Comparison of ENCODE assay signal across 23 mouse cellular contexts in the genomic region with DNA sequence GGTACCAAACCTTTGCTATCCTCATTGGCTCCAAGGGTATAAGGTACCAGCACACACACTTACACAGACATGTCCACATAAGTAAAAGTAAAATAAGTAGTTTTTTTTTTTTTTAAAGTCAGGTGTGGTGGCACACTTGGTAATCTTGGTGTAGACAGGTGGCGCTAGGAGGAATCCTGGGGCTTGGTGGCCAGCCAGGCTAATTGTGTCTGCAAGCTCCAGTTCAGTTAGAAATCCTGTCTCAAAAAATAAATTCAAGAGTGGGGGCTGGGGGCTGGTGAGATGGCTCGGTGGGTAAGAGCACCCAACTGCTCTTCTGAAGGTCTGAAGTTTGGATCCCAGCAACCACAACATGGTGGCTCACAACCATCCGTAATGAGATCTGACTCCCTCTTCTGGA. TPM values are rescaled to one million over a fixed set of nuclear protein-coding genes. Genes with fewer than 3 reads are reported as not detected.
DNase-seq lines count a peak whose midpoint lies in the region; ATAC-seq and TF ChIP-seq lines count a peak whose summit lies in the region.
"Had no signal": no experiment of that assay in that cellular context is flagged by ENCODE, and none has a peak within 500 bp of the region (broad histone marks: within the 10 kb centered on the region; RNA-seq: fewer than 3 reads in every experiment).

No protein-coding gene starts in this region.

- no peaks in the 10 kb centered on the region for H3K4me1 ChIP-seq in midbrain, embryonic 11.5 days (ENCODE audit: control insufficient read depth, insufficient read depth, low read length)
- H3K4me1 ChIP-seq in midbrain, postnatal 0 days (ENCODE audit: insufficient read depth, low read length): no peaks in the 10 kb centered on the region

- DNase-seq in cerebellum, postnatal 10 days: peak; percentile 50 to 54
- no peak for DNase-seq in cerebellum, adult 18-20 months
- peak; percentile 88 for DNase-seq in heart, adult 11 months
- DNase-seq in heart, postnatal 4 days: no peak
- DNase-seq in midbrain, embryonic 11.5 days (ENCODE audit: low spot score, missing footprints): peak; percentile 70
- DNase-seq in midbrain, postnatal 0 days (ENCODE audit: low spot score): no peak
- peak; percentile 8 for DNase-seq in induced T-regulatory cell, adult 2 months (ENCODE audit: low read depth)
- DNase-seq in thymus, postnatal 14 days: no peak
- DNase-seq: adrenal gland, adult 8-10 months; adrenal gland, postnatal 14 days; adrenal gland, postnatal 36 days; cerebellum, adult 9-10 months; forebrain, postnatal 0 days had no signal

- no peaks in the 10 kb centered on the region for H3K36me3 ChIP-seq in midbrain, embryonic 11.5 days (ENCODE audit: control insufficient read depth, insufficient read depth, low read length)
- no peaks in the 10 kb centered on the region for H3K36me3 ChIP-seq in midbrain, postnatal 0 days (ENCODE audit: insufficient read depth, low read length)
- H3K36me3 ChIP-seq: embryonic facial prominence, embryonic 10.5 days; embryonic facial prominence, embryonic 12.5 days; forebrain, embryonic 15.5 days; G1E had no signal

- H3K4me2 ChIP-seq in midbrain, embryonic 11.5 days: no peak overlapping the region
- no peak overlapping the region for H3K4me2 ChIP-seq in midbrain, postnatal 0 days (ENCODE audit: low read depth, low read length, poor library complexity, severe bottlenecking)
- H3K4me2 ChIP-seq: embryonic facial prominence, embryonic 12.5 days; forebrain, embryonic 13.5 days; forebrain, embryonic 15.5 days had no signal

- no peaks in the 10 kb centered on the region for H3K27me3 ChIP-seq in midbrain, embryonic 11.5 days (ENCODE audit: control insufficient read depth, insufficient read depth, low read length)
- H3K27me3 ChIP-seq in midbrain, postnatal 0 days (ENCODE audit: insufficient read depth, low read length): no peaks in the 10 kb centered on the region
- H3K27me3 ChIP-seq: embryonic facial prominence, embryonic 12.5 days; forebrain, embryonic 13.5 days; forebrain, embryonic 15.5 days; Patski had no signal

- no peak for ATAC-seq in midbrain, embryonic 11.5 days (ENCODE audit: low FRiP score)
- ATAC-seq in midbrain, postnatal 0 days (ENCODE audit: low FRiP score): no peak
- ATAC-seq: activated CD4-positive, CD25-positive, alpha-beta regulatory T cell, adult 4 months; forebrain, embryonic 13.5 days; forebrain, embryonic 15.5 days; forebrain, postnatal 0 days; Patski had no signal

- WGBS in midbrain, embryonic 11.5 days: 88% methylated on average over 3 of the region's 3 CpGs
- WGBS in midbrain, postnatal 0 days: 83% methylated on average over 3 of the region's 3 CpGs

- H3K9me3 ChIP-seq in midbrain, embryonic 11.5 days (ENCODE audit: control insufficient read depth, low read length): no peaks in the 10 kb centered on the region
- no peaks in the 10 kb centered on the region for H3K9me3 ChIP-seq in midbrain, postnatal 0 days (ENCODE audit: low read length)
- H3K9me3 ChIP-seq: embryonic facial prominence, embryonic 10.5 days; embryonic facial prominence, embryonic 12.5 days; forebrain, embryonic 13.5 days; forebrain, embryonic 15.5 days; G1E had no signal

- no peak for TF ChIP-seq CTCF in midbrain, postnatal 0 days (IDR thresholded peaks at IDR 0.05)

- H3K27ac ChIP-seq in midbrain, embryonic 11.5 days (ENCODE audit: low read depth, low read length): no peak overlapping the region
- no peak overlapping the region for H3K27ac ChIP-seq in midbrain, postnatal 0 days (ENCODE audit: low read depth, low read length)
- H3K27ac ChIP-seq: embryonic facial prominence, embryonic 10.5 days; embryonic facial prominence, embryonic 12.5 days; forebrain, embryonic 13.5 days; forebrain, embryonic 15.5 days had no signal

- H3K9ac ChIP-seq in midbrain, embryonic 11.5 days (ENCODE audit: low read length): no peak overlapping the region
- no peak overlapping the region for H3K9ac ChIP-seq in midbrain, postnatal 0 days (replicated peaks; ENCODE audit: low read length, poor library complexity, severe bottlenecking)
- H3K9ac ChIP-seq: embryonic facial prominence, embryonic 12.5 days; forebrain, embryonic 13.5 days; forebrain, embryonic 15.5 days; forebrain, postnatal 0 days had no signal

- no peak overlapping the region for H3K4me3 ChIP-seq in midbrain, embryonic 11.5 days (ENCODE audit: low read depth, low read length)
- no peak overlapping the region for H3K4me3 ChIP-seq in midbrain, postnatal 0 days (ENCODE audit: low read depth, low read length)
- H3K4me3 ChIP-seq: embryonic facial prominence, embryonic 10.5 days; embryonic facial prominence, embryonic 12.5 days; forebrain, embryonic 13.5 days; forebrain, embryonic 15.5 days had no signal

RNA-seq across cellular contexts. Expression of a gene that starts 5.1 kb away (rescaled TPM):
- total RNA-seq in heart, postnatal 4 days (2021): 10 to 100 TPM; 12.1 to 12.7 TPM
- polyA plus RNA-seq in midbrain, embryonic 11.5 days (2014; fragmentation: Nextera tagmentation; extraction: Ambion mirVana): 7.6 and 7.9 TPM in 2 replicates
- total RNA-seq in midbrain, postnatal 0 days (2014; rRNA removed): 13.3 and 16.2 TPM in 2 replicates
- polyA plus RNA-seq in midbrain, postnatal 0 days (2015; fragmentation: Nextera tagmentation; extraction: Ambion mirVana): 17.1 and 19.7 TPM in 2 replicates

RNA-seq across cellular contexts. Expression of a gene that starts 16.3 kb away (rescaled TPM):
- not detected for total RNA-seq in heart, postnatal 4 days (2021)
- polyA plus RNA-seq in midbrain, embryonic 11.5 days (2014; fragmentation: Nextera tagmentation; extraction: Ambion mirVana): not detected in 2 replicates
- not detected in 2 replicates for total RNA-seq in midbrain, postnatal 0 days (2014; rRNA removed)
- 1.1 and 1.3 TPM in 2 replicates for polyA plus RNA-seq in midbrain, postnatal 0 days (2015; fragmentation: Nextera tagmentation; extraction: Ambion mirVana)
- total RNA-seq: adrenal gland, adult 18-20 months; adrenal gland, adult 8-10 months; adrenal gland, postnatal 14 days; adrenal gland, postnatal 36 days; forebrain, postnatal 0 days; G1E had no signal
- polyA plus RNA-seq: C2C12; embryonic facial prominence, embryonic 10.5 days; embryonic facial prominence, embryonic 12.5 days; forebrain, embryonic 11.5 days; G1E had no signal

RNA-seq across cellular contexts. Expression of a gene that starts 48.3 kb away (rescaled TPM):
- total RNA-seq in heart, postnatal 4 days (2021): 10 to 100 TPM; 19.2 to 19.8 TPM
- polyA plus RNA-seq in midbrain, embryonic 11.5 days (2014; fragmentation: Nextera tagmentation; extraction: Ambion mirVana): 8.2 and 10.5 TPM in 2 replicates
- total RNA-seq in midbrain, postnatal 0 days (2014; rRNA removed): 16.3 and 24.0 TPM in 2 replicates
- polyA plus RNA-seq in midbrain, postnatal 0 days (2015; fragmentation: Nextera tagmentation; extraction: Ambion mirVana): 13.5 and 14.8 TPM in 2 replicates

Comparison
In these comparisons a context has a peak if more than half of its experiments do, and no peak if none do; other contexts are left out.
1. DNase-seq: peak in cerebellum, postnatal 10 days (2 of 2), heart, adult 11 months (single experiment), midbrain, embryonic 11.5 days (single experiment) and induced T-regulatory cell, adult 2 months (single experiment); none in cerebellum, adult 18-20 months (0 of 2), heart, postnatal 4 days (single experiment), midbrain, postnatal 0 days (single experiment) and thymus, postnatal 14 days (single experiment).